Mouse (Mus musculus) G1E (cell line): ENCODE measurements at regions not wholly inside any gene's neighbourhood (a gene's known extent, or its start where the extent isn't known, plus 50 kb on each side); places are given as distances from the start of the nearest gene placed in this dataset.

ENCODE experiments used
- ATAC-seq: 2 replicates; pipeline ENCODE4 v1.8.0; 2016; ENCODE audit warnings: mild to moderate bottlenecking; ENCODE audit not compliant: insufficient number of reproducible peaks, poor library complexity, low FRiP score, severe bottlenecking; ENCODE audit errors: extremely low read depth
- DNase-seq: peaks from one replicate; pipeline ENCODE4 v3.0.0; 2012; ENCODE audit warnings: low spot score
- H3K27me3 ChIP-seq: 2 replicates; pipeline ENCODE4 v1.6.1; 2012; ENCODE audit warnings: mild to moderate bottlenecking, low read length, inconsistent platforms; ENCODE audit not compliant: insufficient read depth
- H3K36me3 ChIP-seq: replicated peaks from 2 replicates; pipeline ENCODE3; 2012; ENCODE audit warnings: mild to moderate bottlenecking, inconsistent platforms
- H3K4me1 ChIP-seq: 2 replicates; pipeline ENCODE4 v1.6.1; 2012; ENCODE audit warnings: low read depth, low read length, inconsistent platforms, mixed read lengths; ENCODE audit not compliant: insufficient read depth
- H3K4me3 ChIP-seq: 2 replicates; pipeline ENCODE4 v1.5.1; 2012; ENCODE audit warnings: low read depth, mild to moderate bottlenecking, inconsistent platforms, low read length, moderate library complexity, mixed read lengths
- H3K9me3 ChIP-seq: replicated peaks from 2 replicates; pipeline ENCODE4 v1.6.1; 2012; ENCODE audit warnings: inconsistent platforms
- CTCF ChIP-seq: IDR thresholded peaks from 2 replicates; pipeline ENCODE4 v1.5.1; 2012; ENCODE audit warnings: low read depth, low read length, inconsistent platforms, mixed read lengths
- GATA1 ChIP-seq: IDR thresholded peaks from 2 replicates; pipeline ENCODE4 v1.6.1; 2012; ENCODE audit warnings: borderline replicate concordance, low read length, inconsistent platforms, mixed read lengths
- GATA2 ChIP-seq: IDR thresholded peaks from 2 replicates; pipeline ENCODE4 v1.6.1; 2012; ENCODE audit warnings: low read depth, low read length, inconsistent platforms, borderline replicate concordance
- POLR2AphosphoS5 ChIP-seq: IDR thresholded peaks from 2 replicates; pipeline ENCODE4 v1.6.1; 2012; ENCODE audit warnings: low read depth, low read length, inconsistent platforms; ENCODE audit not compliant: insufficient replicate concordance
- TAL1 ChIP-seq: conservative IDR thresholded peaks from 2 replicates; pipeline ENCODE4 v1.6.1; 2012; ENCODE audit warnings: low read depth, low read length, inconsistent platforms, mixed read lengths

- Histone ChIP-seq H3K4me3 (no peak overlapping the region), H3K4me1 (no peaks in the 10 kb centered on the region), H3K9me3 (no peaks in the 10 kb centered on the region), H3K27me3 (no peaks in the 10 kb centered on the region), H3K36me3 (no peaks in the 10 kb centered on the region)
- no peak for DNase-seq
- TF ChIP-seq TAL1 (no peak), POLR2AphosphoS5 (no peak), CTCF (no peak), GATA2 (no peak), GATA1 (no peak)
- ATAC-seq = no peak
Measured at GRCm38 (mm10) chr15:42370044-42370443, 2235.9 kb downstream of the 9330182O14Rik start.

- no peaks in the 10 kb centered on the region for H3K27me3 ChIP-seq
- DNase-seq (no peak), ATAC-seq (no peak)
- H3K4me3 ChIP-seq = no peak overlapping the region
- no peaks in the 10 kb centered on the region; the same call in 1 of the 2 replicates for H3K4me1 ChIP-seq
- TF ChIP-seq GATA2 (no peak), POLR2AphosphoS5 (no peak), GATA1 (no peak), CTCF (no peak), TAL1 (no peak)
- H3K36me3 ChIP-seq = no peaks in the 10 kb centered on the region
- no peaks in the 10 kb centered on the region for H3K9me3 ChIP-seq
Measured at GRCm38 (mm10) chr15:42372704-42373286, 2238.6 kb downstream of the 9330182O14Rik start.
